Mouse (Mus musculus): ENCODE data around the gene Adra1d. TPM values are rescaled to one million over a fixed set of nuclear protein-coding genes. Genes with fewer than 3 reads are reported as not detected.

Gene Adra1d
- polyA plus RNA-seq, 1 experiment from 2014 or later: 0.60 TPM

DNA sequence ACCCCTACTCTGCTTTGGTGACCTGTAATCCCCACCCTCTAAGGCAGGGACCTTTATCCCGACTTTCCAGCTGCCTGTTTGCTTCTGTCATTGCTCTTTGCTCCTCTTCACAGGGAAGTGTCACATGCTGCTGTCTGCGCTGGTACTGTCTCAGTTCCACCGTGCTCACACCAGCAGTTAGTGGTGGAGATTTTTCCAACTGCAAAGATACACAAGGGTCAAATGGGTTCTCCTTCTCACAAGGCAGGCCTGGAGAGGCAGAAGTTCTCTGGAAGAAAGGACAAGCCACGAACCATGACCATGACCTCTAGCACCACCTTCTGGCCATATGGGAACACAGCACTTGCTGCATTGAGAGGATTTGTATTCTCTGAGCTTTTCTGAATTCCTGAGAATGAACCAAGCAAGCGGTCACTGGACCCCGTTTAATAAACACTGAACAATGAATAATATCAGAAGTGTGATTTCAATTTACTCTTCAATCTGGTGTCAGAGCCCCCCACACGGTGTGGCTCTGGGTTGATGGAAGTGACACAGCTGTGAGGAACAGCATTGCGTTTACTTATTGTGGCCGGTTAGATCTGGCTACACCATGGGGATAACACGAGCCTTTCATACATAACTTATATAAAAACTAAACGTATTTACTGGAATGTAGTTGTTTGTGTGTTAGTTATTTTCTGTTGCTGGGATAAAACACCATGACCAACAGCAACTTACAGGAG, 32.0 kb downstream of the Adra1d start:
- WGBS: 41% methylated on average over 11 of the region's 11 CpGs
- H3K36me3 ChIP-seq: no peaks in the 10 kb centered on the region
- no peak overlapping the region for H3K27ac ChIP-seq (replicated peaks)
- H3K4me1 ChIP-seq: peaks cover 11% of the 10 kb centered on the region
- no peaks in the 10 kb centered on the region for H3K9me3 ChIP-seq (replicated peaks)
- peak; percentile 74 for DNase-seq (ENCODE audit: low spot score)
- H3K4me3 ChIP-seq: no peak overlapping the region
- H3K27me3 ChIP-seq (ENCODE audit: low read depth, poor library complexity, severe bottlenecking): no peaks in the 10 kb centered on the region

DNA sequence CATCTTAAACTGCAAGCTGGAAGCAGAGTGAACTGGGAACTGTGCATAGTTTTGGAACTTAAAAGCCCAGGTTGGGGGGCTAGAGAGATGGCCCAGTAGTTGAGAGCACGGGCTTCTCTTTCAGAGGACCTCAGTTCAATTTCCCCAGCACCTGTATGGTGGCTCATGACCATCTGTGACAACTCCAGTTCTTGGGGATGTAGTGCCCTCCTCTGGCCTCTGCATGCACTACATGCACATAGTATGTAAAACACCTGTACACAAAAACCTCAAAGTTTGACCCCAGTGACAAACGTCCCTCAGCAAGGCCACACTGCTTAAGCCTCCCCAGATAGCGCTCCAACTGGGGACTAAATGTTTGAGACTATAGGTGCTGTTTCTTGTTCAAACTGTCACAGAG, 35.0 kb downstream of the Adra1d start:
- 53% methylated on average over 3 of the region's 3 CpGs for WGBS
- Histone ChIP-seq H3K27ac (replicated peaks) (no peak overlapping the region), H3K36me3 (no peaks in the 10 kb centered on the region), H3K4me3 (no peak overlapping the region), H3K9me3 (replicated peaks) (no peaks in the 10 kb centered on the region), H3K4me1 (peaks cover 11% of the 10 kb centered on the region), H3K27me3 (ENCODE audit: low read depth, poor library complexity, severe bottlenecking) (no peaks in the 10 kb centered on the region)
- no peak for DNase-seq (ENCODE audit: low spot score)

DNA sequence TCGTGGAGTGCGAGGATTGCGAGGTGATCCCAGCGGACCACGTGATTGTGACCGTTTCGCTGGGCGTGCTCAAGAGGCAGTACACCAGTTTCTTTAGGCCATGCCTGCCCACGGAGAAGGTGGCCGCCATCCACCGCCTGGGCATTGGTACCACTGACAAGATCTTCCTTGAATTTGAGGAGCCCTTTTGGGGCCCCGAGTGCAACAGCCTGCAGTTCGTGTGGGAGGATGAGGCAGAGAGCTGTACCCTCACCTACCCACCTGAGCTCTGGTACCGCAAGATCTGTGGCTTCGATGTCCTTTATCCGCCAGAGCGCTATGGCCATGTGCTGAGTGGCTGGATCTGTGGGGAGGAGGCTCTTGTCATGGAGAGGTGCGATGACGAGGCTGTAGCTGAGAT, 41.3 kb downstream of the Adra1d start:
- 95% methylated on average over 19 of the region's 19 CpGs for WGBS
- no peak for DNase-seq (ENCODE audit: low spot score)
- Histone ChIP-seq H3K4me1 (no peaks in the 10 kb centered on the region), H3K4me3 (no peak overlapping the region), H3K36me3 (peaks cover 18% of the 10 kb centered on the region), H3K27me3 (ENCODE audit: low read depth, poor library complexity, severe bottlenecking) (no peaks in the 10 kb centered on the region), H3K9me3 (replicated peaks) (no peaks in the 10 kb centered on the region), H3K27ac (replicated peaks) (no peak overlapping the region)

DNA sequence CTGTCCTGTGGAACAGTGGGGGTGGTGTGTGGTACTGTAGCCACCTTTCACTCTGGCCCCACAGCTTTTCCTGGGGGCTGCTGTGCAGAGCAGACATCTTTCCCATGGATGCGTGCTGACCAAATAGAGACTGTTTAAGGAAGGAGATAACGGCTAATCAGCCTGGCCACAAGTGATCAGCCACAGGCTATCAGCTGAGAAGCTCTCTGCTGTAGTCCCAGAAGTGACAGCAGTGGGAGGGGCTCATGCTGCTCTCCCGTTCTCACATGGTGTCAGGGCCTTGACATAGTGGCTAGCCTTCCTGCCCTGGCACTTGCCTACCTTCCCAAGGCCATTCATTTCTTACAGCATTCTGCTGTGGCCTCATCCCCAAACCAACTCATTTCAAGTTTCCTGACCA, 43.3 kb downstream of the Adra1d start:
- Histone ChIP-seq H3K27me3 (ENCODE audit: low read depth, poor library complexity, severe bottlenecking) (no peaks in the 10 kb centered on the region), H3K27ac (replicated peaks) (no peak overlapping the region), H3K36me3 (peaks cover 18% of the 10 kb centered on the region), H3K9me3 (replicated peaks) (no peaks in the 10 kb centered on the region), H3K4me3 (no peak overlapping the region), H3K4me1 (no peaks in the 10 kb centered on the region)
- DNase-seq (ENCODE audit: low spot score): no peak
- 74% methylated on average over 3 of the region's 3 CpGs for WGBS

DNA sequence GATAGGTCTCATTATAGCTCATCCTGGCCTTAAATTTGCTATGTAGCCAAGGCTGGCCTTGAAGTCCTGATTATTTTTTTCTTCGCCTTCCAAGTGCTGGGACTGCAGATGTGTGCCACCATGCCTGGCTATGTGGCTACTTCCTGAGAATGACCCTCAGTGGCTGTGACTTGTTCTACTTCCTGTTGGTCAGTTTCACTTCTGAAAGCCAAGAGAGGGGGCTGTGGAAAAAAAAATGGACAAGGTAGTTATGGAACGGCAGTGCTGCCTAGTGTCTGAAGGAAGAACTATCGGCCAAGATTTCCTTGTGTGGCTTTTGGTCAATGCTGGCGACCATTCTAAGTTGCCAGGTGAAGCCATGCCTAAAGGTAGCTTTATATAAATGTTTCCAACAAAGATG, 44.5 kb downstream of the Adra1d start:
- H3K27me3 ChIP-seq (ENCODE audit: low read depth, poor library complexity, severe bottlenecking): no peaks in the 10 kb centered on the region
- H3K27ac ChIP-seq (replicated peaks): no peak overlapping the region
- WGBS: 89% methylated on average over 4 of the region's 4 CpGs
- peaks cover 18% of the 10 kb centered on the region for H3K36me3 ChIP-seq
- H3K9me3 ChIP-seq (replicated peaks): no peaks in the 10 kb centered on the region
- H3K4me1 ChIP-seq: no peaks in the 10 kb centered on the region
- no peak for DNase-seq (ENCODE audit: low spot score)
- H3K4me3 ChIP-seq: no peak overlapping the region

DNA sequence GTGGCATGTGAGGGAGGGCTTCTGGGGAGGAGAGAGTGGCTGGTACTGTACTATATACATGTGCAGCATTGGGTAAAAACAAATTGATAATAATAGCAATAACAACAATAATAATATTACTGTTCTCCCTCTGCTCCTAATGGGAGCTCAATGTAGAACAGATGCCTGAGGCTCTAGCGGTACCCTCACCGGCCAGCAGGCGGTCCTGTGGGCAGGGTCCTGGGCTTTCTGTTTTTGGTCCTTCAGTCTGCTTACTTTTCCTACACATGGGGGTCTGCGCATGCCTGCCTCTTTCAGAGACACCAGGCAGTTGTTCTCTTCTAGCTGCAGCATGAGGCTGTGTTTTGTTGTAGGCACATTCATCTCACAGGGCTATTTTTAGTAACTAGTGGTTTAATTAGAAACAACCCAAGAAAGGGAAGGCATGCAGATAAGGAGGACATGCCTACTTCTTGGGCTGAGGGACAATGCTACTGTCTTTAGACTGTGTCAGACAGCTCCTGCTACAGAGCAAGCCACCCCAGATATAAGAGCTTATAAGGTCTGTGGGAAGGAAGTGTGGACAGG, 47.9 kb downstream of the Adra1d start:
- Histone ChIP-seq H3K9me3 (replicated peaks) (no peaks in the 10 kb centered on the region), H3K36me3 (peaks cover 3% of the 10 kb centered on the region; the same call in 1 of the 2 replicates), H3K4me3 (no peak overlapping the region), H3K27me3 (ENCODE audit: low read depth, poor library complexity, severe bottlenecking) (no peaks in the 10 kb centered on the region), H3K27ac (replicated peaks) (no peak overlapping the region), H3K4me1 (peaks cover 12% of the 10 kb centered on the region)
- 87% methylated on average over 4 of the region's 4 CpGs for WGBS
- DNase-seq (ENCODE audit: low spot score): no peak

DNA sequence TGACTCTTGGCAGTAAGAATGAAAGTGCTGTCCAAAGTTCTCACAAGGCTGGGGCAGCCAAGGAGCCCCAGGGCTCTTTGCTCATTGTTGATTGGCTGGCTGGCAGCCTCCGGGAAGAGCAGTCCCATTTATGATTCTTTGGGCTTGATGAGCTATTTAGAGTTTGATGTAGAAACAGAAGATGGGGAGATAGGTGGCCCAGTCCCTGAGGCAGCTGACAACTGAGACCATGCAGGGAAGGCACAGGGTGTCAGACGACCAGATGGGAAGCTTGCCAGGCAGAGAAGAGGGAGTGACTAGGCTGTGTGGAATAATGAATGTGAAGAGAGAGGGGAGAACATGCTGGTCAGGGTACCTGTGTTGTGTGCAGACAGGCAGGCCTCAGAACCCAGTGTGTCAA, 48.6 kb downstream of the Adra1d start:
- DNase-seq (ENCODE audit: low spot score): no peak
- Histone ChIP-seq H3K36me3 (peaks cover 3% of the 10 kb centered on the region; the same call in 1 of the 2 replicates), H3K4me3 (no peak overlapping the region), H3K27me3 (ENCODE audit: low read depth, poor library complexity, severe bottlenecking) (no peaks in the 10 kb centered on the region), H3K4me1 (peaks cover 19% of the 10 kb centered on the region), H3K9me3 (replicated peaks) (no peaks in the 10 kb centered on the region), H3K27ac (replicated peaks) (no peak overlapping the region)
- WGBS: 80% methylated on average over 2 of the region's 2 CpGs

DNA sequence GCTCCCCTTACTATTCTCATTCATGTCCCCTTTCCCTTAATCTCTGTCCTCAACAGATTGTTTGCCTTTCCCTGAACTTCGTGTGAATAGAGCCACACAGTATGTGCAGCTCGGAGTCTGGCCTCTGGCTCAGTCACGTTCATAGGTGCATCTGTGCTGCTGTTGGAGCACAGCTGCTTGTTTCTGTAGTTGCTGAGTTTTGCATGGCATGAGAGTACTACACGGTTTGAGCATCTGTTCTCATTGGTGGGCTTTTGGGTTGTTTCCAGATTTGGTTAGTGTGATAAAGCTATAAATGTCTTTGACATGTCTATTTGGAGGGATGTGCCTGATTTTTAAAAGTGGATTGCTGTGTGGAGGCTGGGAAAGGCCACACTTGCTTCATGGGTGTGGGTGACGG, 51.6 kb downstream of the Adra1d start:
- Histone ChIP-seq H3K9me3 (replicated peaks) (no peaks in the 10 kb centered on the region), H3K36me3 (no peaks in the 10 kb centered on the region; the same call in 1 of the 2 replicates), H3K4me3 (no peak overlapping the region), H3K4me1 (peaks cover 44% of the 10 kb centered on the region), H3K27me3 (ENCODE audit: low read depth, poor library complexity, severe bottlenecking) (no peaks in the 10 kb centered on the region), H3K27ac (replicated peaks) (no peak overlapping the region; the same call in 1 of the 2 replicates)
- WGBS: 83% methylated on average over 5 of the region's 5 CpGs
- no peak for DNase-seq (ENCODE audit: low spot score)

DNA sequence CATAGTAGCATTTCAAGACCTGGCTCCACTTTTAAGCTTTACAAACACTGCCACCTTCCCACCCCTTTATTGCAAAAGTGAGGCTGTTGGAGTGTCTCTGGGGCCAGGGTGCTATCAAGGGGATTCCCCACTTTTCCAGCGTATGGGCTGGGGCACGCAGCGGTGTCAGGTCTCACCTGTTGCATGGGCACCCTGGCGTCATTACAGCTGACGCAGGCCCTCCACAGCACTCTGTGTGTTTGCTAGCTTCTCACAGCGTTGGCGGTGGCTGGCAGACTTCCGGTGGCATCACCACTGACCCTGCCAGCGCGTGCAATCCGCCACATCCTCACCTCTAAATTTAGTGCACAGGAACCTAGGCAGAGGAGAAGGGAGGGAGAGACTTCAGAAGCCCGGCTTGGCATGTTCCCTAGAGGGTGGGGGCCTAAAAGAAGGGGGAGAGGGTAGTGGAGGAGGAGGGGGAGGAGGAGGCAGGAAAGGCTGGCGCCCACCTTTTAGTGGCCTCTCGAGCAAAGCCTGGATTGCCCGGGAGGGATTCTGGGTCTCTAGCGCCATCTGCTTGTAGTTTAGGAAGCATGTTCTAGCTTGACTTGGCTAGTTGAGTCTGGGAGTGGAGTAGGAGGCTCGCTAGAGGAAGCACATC, 52.3 kb downstream of the Adra1d start:
- DNase-seq (ENCODE audit: low spot score): peak; percentile 67
- Histone ChIP-seq H3K4me3 (peak overlapping the region; percentile 45), H3K36me3 (no peaks in the 10 kb centered on the region; the same call in 1 of the 2 replicates), H3K4me1 (peaks cover 46% of the 10 kb centered on the region), H3K9me3 (replicated peaks) (no peaks in the 10 kb centered on the region), H3K27me3 (ENCODE audit: low read depth, poor library complexity, severe bottlenecking) (no peaks in the 10 kb centered on the region), H3K27ac (replicated peaks) (peak overlapping the region; percentile 49)
- 25% methylated on average over 17 of the region's 17 CpGs for WGBS

DNA sequence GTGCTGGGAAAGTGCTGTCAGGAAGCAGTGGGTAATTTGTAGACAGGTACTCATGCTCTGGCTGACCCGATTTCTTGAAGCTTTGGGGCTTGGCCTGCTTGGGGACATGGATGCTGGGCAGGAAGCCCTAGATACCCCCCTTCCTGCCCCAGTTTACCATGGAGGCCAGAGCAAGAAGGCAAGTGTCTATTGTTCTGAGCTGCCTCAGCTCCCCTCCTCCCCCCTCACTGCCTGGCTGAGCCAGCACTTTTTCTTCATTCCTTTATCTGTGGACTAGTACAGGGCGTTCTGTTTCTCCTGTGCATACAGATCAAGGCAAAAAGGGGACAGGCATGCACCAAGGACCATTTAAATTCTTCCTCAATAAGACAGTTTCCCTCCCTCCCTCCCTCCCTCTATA, 53.6 kb downstream of the Adra1d start:
- Histone ChIP-seq H3K4me3 (no peak overlapping the region), H3K36me3 (no peaks in the 10 kb centered on the region; the same call in 1 of the 2 replicates), H3K4me1 (peaks cover 46% of the 10 kb centered on the region), H3K27ac (replicated peaks) (peak overlapping the region; percentile 67), H3K9me3 (replicated peaks) (no peaks in the 10 kb centered on the region), H3K27me3 (ENCODE audit: low read depth, poor library complexity, severe bottlenecking) (no peaks in the 10 kb centered on the region)
- no peak for DNase-seq (ENCODE audit: low spot score)
- WGBS: 66% methylated on average over 2 of the region's 2 CpGs

DNA sequence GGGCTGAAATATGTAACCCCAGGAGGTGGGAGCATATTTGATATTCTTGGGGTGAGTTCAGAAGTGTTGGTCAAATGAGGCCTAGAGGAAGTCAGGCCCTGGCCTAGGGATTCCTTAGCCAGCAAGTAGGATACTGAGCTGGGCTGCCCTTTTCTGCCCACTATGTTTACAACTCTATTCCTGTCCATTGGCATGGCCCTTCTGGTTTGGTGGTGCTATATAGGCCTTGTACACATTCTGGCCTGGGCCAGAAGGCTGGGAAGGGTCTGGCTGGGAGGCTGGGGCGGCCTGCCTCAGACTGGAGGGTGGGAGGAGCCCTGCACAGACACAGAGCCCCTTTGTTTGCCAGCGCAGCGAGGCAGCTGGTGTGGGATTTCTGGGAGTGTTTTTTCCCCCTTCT, 55.7 kb downstream of the Adra1d start:
- no peaks in the 10 kb centered on the region for H3K9me3 ChIP-seq (replicated peaks)

DNA sequence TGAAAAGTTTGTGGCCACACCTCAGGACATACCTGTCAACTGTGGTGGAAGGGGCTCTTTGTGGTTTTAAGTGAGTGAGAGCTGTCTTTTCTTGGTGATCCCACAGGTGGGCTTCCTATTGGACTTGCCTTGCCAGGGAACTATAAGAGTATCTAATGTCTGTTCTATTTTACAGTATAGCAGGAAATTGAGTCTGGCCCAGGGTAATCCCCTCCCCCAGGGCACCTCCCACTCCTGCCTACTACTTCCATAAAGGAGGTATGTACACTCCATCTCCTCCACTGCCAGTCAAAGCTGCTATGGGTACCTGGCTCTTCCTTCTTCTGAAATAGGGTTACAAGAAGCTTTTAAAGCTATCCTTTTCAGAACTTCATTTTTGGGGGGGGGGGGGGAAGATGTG, 56.7 kb downstream of the Adra1d start:
- peak overlapping the region; percentile 90; the same call in 1 of the 2 replicates for H3K27ac ChIP-seq (replicated peaks)
- no peaks in the 10 kb centered on the region for H3K9me3 ChIP-seq (replicated peaks)
- DNase-seq (ENCODE audit: low spot score): no peak
- no peaks in the 10 kb centered on the region for H3K27me3 ChIP-seq (ENCODE audit: low read depth, poor library complexity, severe bottlenecking)
- no peaks in the 10 kb centered on the region for H3K36me3 ChIP-seq
- H3K4me3 ChIP-seq: no peak overlapping the region
- peaks cover 68% of the 10 kb centered on the region for H3K4me1 ChIP-seq

More for the DNA sequence above, 55.7 kb downstream of the Adra1d start:
- Histone ChIP-seq H3K27ac (replicated peaks) (peak overlapping the region; percentile 90), H3K27me3 (ENCODE audit: low read depth, poor library complexity, severe bottlenecking) (no peaks in the 10 kb centered on the region), H3K36me3 (no peaks in the 10 kb centered on the region), H3K4me1 (peaks cover 60% of the 10 kb centered on the region), H3K4me3 (no peak overlapping the region)
- WGBS: 23% methylated on average over 3 of the region's 3 CpGs
- peak; percentile 50 for DNase-seq (ENCODE audit: low spot score)

DNA sequence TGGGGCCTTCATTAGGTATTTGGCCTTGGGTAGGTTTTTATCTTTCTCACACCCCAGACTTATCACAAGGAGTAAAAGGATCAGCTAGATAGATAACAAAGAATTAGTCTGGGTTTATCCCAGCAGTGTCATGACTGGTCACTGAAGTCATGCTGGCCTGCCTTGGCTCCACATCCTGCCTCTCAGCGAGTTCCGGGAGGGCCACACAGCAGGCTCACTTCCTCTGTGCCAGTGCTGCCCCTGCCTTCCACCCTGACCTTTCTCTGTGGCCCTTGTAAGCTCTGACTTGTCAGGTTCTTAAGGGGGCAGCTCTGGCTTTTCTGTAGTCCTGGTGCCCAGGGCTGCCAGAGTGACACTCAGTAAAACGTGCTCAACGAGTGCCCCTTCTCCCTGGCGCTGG, 59.5 kb downstream of the Adra1d start:
- DNase-seq (ENCODE audit: low spot score): no peak
- Histone ChIP-seq H3K36me3 (no peaks in the 10 kb centered on the region), H3K27me3 (ENCODE audit: low read depth, poor library complexity, severe bottlenecking) (no peaks in the 10 kb centered on the region), H3K27ac (replicated peaks) (0 out of 2 replicates have a peak overlapping the region, but pooled peaks have one; percentile 13), H3K4me1 (peaks cover 49% of the 10 kb centered on the region), H3K4me3 (no peak overlapping the region), H3K9me3 (replicated peaks) (no peaks in the 10 kb centered on the region)
- WGBS: 77% methylated on average over 5 of the region's 5 CpGs

Data from midbrain, embryonic 10.5 days (tissue).